Mouse (Mus musculus) embryo, embryonic 9.5 days (tissue): ENCODE results near the gene Lin54.
A peak's percentile ranks its signal among the peaks of the same experiment; 100 is the strongest.

ENCODE experiments used
- DNase-seq: peaks from one replicate; pipeline ENCODE4 v3.0.0-alpha.2; 2017; ENCODE audit errors: extremely low spot score

The Lin54 gene

GRCm38 (mm10) chr5:100500458-100500961, at the start of gene Lin54:
TSS of gene Lin54 (minus strand) at chr5:100500639.
- peak; percentile 97 for DNase-seq

GRCm38 (mm10) chr5:100550151-100550550, 49.7 kb upstream of the Lin54 start:
- DNase-seq: no peak

- no peak for DNase-seq
Measured at GRCm38 (mm10) chr5:100549311-100549710, 48.9 kb upstream of the Lin54 start.

DNA sequence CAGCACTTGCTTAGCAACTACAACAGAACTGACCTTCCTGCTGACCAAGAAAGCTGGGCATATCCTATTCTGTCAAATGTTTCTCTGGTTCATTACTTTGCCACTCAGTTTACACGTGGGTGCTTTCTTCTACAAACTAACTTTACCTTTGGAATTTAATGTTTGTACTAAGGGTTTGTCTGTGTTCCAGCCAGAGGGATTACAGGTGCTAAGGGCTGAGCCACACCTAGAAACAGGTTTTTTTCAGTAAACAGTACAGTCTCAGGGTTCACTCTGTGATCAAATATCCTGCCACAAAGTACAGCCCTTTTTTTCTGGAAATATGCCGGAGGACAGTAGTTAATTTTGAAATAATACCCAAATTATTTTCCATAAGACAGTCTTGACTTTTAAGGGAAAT, 47.8 kb upstream of the Lin54 start:
- no peak for DNase-seq

DNA sequence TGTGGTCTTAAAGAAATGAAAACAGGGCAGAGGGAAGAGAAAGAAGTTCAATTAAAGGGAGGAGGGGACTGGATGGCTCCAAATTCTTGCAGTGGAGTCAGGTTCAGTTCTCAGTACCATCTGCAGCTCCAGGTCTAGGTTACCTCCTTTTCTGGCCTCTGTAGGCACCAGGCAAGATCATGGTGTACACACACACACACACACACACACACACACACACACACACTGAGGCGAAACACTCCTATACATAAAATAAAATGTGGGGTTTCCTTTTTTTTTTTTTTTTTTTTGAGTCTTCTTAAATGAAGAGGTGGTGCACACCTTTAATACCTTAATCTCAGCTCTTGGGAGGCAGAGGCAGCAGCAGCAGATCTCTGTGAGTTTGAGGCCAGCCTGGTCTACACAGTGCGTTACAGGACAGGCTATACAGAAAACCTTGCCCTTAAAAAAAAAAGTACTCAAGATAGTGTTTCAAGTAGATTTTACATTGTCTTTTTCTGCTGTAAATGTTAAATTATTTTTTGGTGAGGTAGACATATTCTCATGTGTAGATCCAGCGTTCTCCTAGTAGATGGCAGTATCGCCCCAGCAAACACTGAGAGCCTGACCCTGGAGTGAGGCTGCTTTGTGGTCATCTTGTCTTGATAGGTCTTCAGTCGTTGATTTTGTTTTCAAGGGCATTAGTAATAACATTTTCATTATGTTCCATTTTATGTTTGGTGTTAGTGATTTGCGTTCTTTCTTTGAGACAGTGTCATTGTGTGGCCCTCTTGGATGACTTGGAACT, 46.0 kb upstream of the Lin54 start:
- DNase-seq: no peak

DNA sequence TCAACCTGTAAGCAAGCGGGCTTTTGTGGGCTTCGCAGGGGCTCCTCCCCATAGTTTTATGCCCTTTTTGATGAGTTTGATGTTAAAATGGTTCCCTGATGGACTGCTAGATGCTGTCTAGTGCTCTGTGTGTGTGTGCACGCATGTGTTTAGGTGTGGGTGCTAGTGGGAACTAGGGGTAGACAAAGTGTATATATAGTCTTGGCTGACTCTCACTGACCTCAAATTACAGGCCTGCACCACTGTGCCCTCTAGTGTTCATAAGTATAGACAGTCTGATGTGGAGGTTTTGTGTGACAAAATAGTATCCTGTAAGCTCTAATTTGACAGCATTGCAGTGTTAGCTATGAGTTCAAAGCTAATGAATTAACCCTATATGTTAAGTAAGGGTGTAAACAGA, 36.2 kb upstream of the Lin54 start:
- peak; percentile 24 for DNase-seq

GRCm38 (mm10) chr5:100535826-100536225, 35.4 kb upstream of the Lin54 start:
- DNase-seq: no peak

DNA sequence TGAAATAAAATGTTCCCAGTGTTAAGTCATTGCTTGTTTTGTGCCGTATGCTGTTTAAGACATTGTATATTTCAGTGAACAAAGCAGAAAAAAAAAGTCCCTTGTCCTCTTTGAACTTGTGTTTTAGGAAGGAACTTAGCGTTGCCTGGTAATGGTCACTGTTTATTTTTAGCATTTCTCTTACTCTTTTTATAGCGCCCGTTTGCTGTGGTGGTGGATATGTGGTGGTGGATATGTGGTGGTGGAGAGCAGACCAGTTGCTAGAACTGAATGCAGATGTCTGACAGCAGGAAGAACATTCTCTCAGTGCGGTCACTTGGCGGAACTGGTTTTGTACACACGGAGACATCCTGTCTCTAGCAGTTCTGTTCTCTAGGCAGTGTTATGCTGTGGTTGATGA, 25.7 kb upstream of the Lin54 start:
- no peak for DNase-seq

DNA sequence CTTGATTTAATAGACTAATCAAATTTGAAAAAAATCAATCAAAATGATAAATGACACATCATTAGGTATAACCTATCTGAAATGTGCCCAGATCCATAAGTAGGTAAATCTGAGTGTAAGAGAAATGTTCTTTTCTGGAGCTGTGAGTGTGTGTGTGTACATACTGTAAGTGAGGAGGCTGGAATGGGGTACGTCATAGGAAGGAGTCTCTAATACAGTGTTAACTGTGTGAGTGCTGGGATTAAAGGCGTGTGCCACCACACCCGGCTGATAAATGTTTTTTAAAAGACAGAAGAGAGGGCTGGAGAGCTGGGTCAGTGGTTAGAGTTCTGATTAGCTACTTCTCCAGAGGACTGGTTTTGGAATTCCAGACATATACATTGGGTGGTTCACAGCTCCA, 25.2 kb upstream of the Lin54 start:
- no peak for DNase-seq

DNA sequence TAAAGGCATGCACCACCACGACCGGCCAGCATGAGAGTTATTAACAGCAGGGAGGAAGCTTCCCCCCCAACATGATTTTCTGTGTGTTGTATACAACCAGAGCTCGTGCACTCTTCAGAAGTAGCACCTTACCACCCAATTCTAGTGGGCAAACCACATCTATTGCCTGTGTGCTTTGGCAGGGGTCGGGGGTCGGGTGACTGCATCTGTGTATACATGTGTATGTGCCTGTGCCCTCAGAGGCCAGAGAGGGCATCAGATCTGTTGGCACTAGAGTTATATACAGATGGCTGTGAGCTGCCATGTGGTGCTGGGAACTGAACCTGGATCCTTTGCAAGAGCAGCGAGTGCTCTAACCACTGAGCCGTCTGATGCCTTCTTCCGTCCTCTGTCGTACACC, 24.5 kb upstream of the Lin54 start:
- DNase-seq: no peak

- no peak for DNase-seq
Measured at GRCm38 (mm10) chr5:100523331-100523730, 22.9 kb upstream of the Lin54 start.

DNA sequence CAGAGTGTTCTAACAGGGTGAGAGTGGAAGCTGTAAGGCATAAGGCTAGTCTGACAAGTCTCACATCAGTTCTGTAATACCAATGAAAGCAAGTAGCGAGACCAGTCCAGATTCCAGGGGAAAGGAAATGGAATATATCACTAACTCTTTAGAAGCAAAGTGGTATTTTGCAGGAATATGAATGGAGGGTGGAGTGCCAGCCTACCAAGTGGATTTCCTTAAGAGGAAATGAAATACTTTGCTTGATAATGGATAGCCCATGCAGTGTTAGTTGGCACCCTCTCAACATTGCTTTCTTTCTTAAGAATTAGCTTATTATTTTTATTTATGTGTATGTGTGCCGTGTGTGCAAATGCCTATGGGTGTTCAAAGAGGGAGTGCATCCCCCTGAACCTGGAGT, 19.8 kb upstream of the Lin54 start:
- DNase-seq: no peak

DNA sequence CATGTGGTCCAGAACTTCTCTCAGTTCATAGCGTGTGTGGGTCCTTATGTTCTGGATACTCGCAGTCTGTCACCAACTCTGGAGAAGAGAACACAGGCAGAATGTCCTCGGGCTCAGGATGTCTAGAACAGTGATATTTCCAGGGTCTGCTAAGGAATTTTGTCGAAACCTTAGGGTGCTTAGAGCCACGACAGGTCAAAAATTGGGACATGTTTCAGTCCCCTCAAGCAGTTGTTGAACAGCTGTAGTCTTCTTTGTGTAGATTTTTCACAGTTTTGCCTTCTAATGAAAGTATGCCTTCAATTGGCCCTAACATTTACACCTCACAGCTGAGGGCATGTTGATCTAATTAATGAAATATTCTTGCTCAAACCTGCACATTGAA, 18.6 kb upstream of the Lin54 start:
- no peak for DNase-seq

DNA sequence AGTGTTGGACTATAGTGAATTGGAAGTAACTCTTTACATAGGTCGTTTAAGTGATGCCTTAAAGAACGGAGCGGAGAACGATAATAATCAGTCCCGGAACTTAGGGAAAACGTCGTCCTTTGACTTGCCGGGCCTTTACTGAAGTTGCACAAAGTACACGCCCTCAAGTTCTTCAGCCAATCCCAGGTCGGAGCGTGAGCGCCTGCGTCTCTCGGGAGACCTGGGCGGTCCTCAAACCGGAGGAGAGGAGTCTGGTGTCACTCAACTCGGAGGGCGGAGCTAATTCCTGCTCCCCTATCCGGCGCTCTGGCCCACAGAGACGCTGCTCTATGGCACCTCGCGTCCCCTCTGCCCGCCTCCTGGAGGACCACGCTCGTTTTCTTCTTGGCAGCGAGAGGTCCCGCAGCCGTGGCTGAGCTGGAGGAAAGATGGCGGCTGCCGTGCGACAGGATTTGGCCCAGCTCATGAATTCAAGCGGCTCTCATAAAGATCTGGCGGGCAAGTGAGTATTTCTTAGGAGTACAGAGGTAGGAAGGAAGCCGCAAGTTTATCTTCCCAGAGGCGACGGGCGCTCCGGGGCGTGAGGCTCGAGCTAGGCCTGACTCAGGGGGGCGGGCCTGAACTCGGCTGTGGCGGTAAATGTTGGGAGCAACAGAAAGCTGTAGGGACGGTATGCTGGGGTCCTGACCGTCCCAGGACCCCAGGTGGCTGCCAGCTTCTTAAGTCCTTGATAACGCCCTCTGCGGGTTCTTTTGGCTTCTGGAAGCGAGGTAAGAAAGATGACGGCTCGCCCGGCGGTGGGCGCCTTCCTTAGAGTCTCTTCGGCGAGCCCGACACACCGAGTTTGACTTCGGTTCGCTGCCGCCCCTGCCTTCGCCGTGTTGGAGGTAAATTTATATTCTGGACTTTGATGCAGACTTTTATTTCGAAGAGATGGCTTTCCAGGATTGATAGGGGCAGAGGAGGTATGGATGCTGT, 17.9 kb upstream of the Lin54 start, which contains the start of gene Cops4:
TSS of gene Cops4 (plus strand) at position 261 of the 978 bp plus-strand sequence.
- DNase-seq: peak; percentile 99

GRCm38 (mm10) chr5:100512576-100512975, 12.1 kb upstream of the Lin54 start:
- no peak for DNase-seq

DNA sequence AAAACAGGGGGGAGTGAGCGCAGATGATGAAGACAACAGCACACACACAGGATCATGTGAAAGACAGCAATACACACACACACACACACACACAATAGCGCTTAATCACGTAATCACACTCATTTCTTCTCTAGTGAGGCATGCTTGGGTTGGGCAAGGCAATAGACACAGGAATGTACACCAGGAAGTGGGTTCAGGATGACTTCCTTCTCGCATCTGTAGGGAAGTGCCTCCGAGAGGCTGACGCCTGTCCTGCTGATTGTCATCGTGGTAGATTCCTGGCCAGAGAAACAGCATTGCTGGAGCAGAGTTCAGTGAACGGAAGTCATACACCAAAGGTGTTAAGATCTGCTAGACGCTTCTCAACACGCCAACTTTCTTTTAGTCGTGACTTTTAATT, 8.8 kb upstream of the Lin54 start:
- no peak for DNase-seq

DNA sequence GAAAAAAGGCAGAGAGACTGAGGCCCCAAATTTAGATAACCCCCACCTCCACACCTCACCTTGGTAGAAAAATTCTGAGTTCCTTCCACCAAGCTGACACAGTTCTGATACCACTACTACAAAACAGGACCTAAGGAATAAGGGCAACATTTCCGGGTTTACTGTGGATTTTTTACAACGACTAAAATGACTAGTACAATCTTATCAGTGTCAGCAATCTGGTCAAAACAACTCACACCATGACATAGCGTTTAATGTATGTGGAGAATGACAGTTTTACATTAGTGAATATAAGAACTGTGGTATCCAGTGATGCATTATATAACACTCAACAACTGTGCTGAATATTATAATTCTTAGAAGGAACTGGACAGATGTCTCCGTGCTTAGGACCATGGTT, 828 bp upstream of the Lin54 start:
- DNase-seq: no peak

DNA sequence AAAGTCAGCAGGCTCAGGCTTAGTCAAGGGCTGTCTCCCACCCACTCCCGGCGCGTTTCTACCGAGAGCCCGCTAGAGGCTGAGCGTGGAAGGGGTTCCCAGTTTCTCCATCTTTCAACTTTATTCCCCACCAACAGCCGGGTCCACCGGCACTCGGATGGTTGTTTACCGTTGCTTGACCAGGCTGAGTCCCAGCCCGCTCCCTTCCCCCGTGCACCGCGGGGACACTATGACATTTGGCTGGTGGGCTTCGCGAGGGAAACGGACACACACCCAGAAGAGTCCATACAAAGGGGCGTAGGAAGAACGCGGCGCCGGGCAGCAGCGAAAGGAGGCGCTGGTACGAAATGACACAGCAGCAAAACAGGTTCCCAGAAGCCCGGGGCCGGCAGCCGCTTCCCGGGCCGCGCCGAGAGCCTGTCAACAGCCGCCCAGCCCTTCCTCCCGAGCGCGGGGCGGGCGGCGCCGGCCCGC, 571 bp downstream of the Lin54 start:
- peak; percentile 54 for DNase-seq

DNA sequence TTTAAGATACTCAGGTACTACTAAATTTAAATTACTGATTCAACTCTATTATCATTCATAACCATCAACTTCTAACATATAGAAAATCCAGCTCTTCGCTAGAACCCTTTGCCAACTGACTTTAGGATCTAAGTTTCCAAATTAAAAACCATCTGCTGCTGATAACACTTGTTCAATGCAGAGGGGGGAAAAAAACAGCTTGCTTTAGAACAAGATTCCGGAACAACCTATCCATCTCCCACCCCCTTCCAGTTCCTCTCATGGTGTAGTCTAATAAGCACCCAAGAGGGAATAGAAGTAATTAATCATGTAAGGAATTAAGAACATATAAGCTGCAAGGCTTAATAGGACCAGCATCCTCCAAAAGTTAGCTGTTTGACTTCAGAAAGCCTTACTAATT, 1.2 kb downstream of the Lin54 start:
- DNase-seq: no peak

DNA sequence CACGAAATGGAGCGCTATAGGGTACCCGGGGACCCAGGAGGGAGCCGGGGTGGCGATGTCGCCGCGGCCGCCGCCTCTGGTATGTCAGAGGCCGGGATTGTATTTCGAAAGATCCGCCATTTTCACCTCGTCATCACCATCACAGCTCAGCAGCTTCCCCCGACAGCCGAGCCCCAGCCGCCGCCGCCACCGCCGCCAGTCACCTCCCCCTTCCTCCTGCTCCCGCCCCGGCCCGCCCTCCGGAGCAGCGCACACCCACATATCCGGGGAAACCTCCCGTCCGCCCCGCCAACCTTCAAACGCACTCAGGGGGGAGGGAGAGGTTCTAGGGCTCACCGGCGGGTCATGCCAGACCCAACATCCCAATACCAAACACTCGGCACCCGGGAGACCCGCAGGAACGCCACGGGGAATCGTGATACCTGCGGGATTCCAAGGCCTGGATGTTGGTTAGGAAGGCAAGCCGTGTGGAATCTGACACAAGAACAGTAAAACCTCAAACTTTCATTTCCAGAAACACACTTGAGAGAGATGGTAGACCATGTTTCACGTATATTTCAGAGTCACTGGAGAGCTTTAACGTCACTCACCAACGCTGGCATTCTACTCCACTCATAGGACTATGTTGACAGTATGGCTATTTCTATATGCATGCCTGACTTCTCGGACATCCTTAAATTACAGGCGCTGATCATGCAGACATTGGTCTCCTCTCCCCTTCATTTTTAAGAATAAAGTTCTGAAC, 1.8 kb downstream of the Lin54 start:
- DNase-seq: peak; percentile 82

DNA sequence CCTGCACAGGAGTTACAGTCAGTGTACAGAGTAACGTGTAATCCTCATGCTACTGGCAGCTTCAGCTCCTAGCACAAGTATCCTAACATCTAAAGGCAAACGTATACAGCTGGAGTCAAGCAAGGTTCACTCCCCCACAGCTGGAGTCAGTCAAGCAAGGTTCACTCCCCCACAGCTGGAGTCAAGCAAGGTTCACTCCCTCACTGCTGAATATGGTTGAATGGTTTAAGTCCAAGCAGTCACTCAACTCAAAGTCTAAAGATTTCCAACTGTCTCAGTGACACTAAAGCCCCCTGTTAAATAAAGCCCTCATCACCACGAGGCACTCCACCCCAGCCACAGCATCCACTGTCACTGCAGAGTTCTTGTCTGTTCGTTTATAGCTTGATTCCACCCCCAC, 8.7 kb downstream of the Lin54 start:
- no peak for DNase-seq

GRCm38 (mm10) chr5:100489340-100489739, 11.1 kb downstream of the Lin54 start:
- DNase-seq: no peak
